Mouse (Mus musculus): ENCODE data around the gene Glt1d1. TPM values are rescaled to one million over a fixed set of nuclear protein-coding genes. Genes with fewer than 3 reads are reported as not detected.
"Not testable (repeated sequence)": the region's sequence is repeated elsewhere in the genome, so short reads cannot be mapped to it uniquely, and the experiment has no call there.

Gene Glt1d1
- total RNA-seq, 2 experiments from 2014 or later: 24.7 to 25.6 TPM

- no peak for DNase-seq (ENCODE audit: low spot score in 2 of 2)
These were observed 64.5 kb downstream of the Glt1d1 start for GRCm38 (mm10) chr5:127696602-127697001.

GRCm38 (mm10) chr5:127698525-127698924 lies 66.5 kb downstream of the Glt1d1 start:
- no peak for DNase-seq (ENCODE audit: low spot score in 2 of 2)

GRCm38 (mm10) chr5:127699679-127700078 lies 67.6 kb downstream of the Glt1d1 start:
- DNase-seq (ENCODE audit: low spot score in 2 of 2): no peak

- DNase-seq (ENCODE audit: low spot score in 2 of 2): no peak
These were observed 68.1 kb downstream of the Glt1d1 start for GRCm38 (mm10) chr5:127700156-127700555.

GRCm38 (mm10) chr5:127703609-127704180 lies 71.6 kb downstream of the Glt1d1 start:
- DNase-seq (ENCODE audit: low spot score in 2 of 2): no peak

- DNase-seq (ENCODE audit: low spot score in 2 of 2): peak in 1 of 2 experiments; percentile 11
These were observed 73.2 kb downstream of the Glt1d1 start for GRCm38 (mm10) chr5:127705225-127705624.

GRCm38 (mm10) chr5:127705976-127706375 lies 73.9 kb downstream of the Glt1d1 start:
- DNase-seq (ENCODE audit: low spot score in 2 of 2): peak; percentile 65 to 78

GRCm38 (mm10) chr5:127708143-127708542 lies 76.1 kb downstream of the Glt1d1 start:
- DNase-seq (ENCODE audit: low spot score in 2 of 2): peak in 1 of 2 experiments; percentile 21

GRCm38 (mm10) chr5:127714783-127715704 lies 83.0 kb downstream of the Glt1d1 start:
- no peak for DNase-seq (ENCODE audit: low spot score in 2 of 2)

- no peak for DNase-seq (ENCODE audit: low spot score in 2 of 2)
These were observed 88.7 kb downstream of the Glt1d1 start for GRCm38 (mm10) chr5:127720591-127721379.

- DNase-seq (ENCODE audit: low spot score in 2 of 2): not testable (repeated sequence)
These were observed 90.1 kb downstream of the Glt1d1 start for GRCm38 (mm10) chr5:127722171-127722570.

GRCm38 (mm10) chr5:127730351-127730750 lies 98.3 kb downstream of the Glt1d1 start:
- DNase-seq (ENCODE audit: low spot score in 2 of 2): no peak

GRCm38 (mm10) chr5:127741331-127741730 lies 109.3 kb downstream of the Glt1d1 start:
- DNase-seq (ENCODE audit: low spot score in 2 of 2): peak; percentile 63 to 69

GRCm38 (mm10) chr5:127749540-127749939 lies 117.5 kb downstream of the Glt1d1 start:
- not testable (repeated sequence) for DNase-seq (ENCODE audit: low spot score in 2 of 2)

- DNase-seq (ENCODE audit: low spot score in 2 of 2): no peak
These were observed 119.4 kb downstream of the Glt1d1 start for GRCm38 (mm10) chr5:127751262-127751975.

GRCm38 (mm10) chr5:127755594-127755993 lies 123.5 kb downstream of the Glt1d1 start:
- DNase-seq (ENCODE audit: low spot score in 2 of 2): no peak

- DNase-seq (ENCODE audit: low spot score in 2 of 2): no peak
These were observed 123.9 kb downstream of the Glt1d1 start for GRCm38 (mm10) chr5:127756011-127756410.

GRCm38 (mm10) chr5:127756671-127757423 lies 124.8 kb downstream of the Glt1d1 start:
- no peak for DNase-seq (ENCODE audit: low spot score in 2 of 2)

- no peak for DNase-seq (ENCODE audit: low spot score in 2 of 2)
These were observed 126.5 kb downstream of the Glt1d1 start for GRCm38 (mm10) chr5:127758576-127758975.

Data from left cerebral cortex, adult 18-20 months (tissue).